Mouse (Mus musculus): ENCODE results near the gene Gmeb1. TPM values are rescaled to one million over a fixed set of nuclear protein-coding genes. Genes with fewer than 3 reads are reported as not detected.
"Not testable (repeated sequence)": the region's sequence is repeated elsewhere in the genome, so short reads cannot be mapped to it uniquely, and the experiment has no call there.

The Gmeb1 gene
- polyA plus RNA-seq, 1 experiment from 2014 or later = 46.5 TPM

DNA sequence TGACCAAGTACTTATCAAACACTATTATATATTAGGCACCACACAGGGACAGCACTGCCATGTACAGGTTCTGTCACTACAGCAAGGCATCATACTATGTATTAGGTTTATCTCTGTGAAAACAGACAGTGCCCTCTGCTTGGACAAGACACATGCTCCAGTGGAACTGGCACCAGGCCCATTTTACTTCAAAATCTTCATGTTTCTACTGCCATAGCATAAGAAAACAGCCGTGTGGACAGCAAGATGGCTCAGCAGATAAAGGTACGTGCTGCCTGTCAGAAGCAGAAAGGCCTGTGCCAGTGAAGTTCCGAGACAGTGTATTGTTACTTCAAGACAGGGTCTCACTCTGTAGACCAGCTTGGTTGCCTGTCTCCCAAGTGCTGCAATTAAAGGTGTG is 20.2 kb downstream of the Gmeb1 start:
- Histone ChIP-seq H3K27me3 (replicated peaks; ENCODE audit: low read depth, poor library complexity, severe bottlenecking) (no peaks in the 10 kb centered on the region), H3K36me3 (replicated peaks) (peaks cover 99% of the 10 kb centered on the region), H3K4me1 (no peaks in the 10 kb centered on the region), H3K4me3 (no peak overlapping the region), H3K27ac (replicated peaks) (no peak overlapping the region), H3K9me3 (no peaks in the 10 kb centered on the region)
- WGBS = 93% methylated on average over 3 of the region's 3 CpGs
- no peak for DNase-seq (ENCODE audit: low spot score)

DNA sequence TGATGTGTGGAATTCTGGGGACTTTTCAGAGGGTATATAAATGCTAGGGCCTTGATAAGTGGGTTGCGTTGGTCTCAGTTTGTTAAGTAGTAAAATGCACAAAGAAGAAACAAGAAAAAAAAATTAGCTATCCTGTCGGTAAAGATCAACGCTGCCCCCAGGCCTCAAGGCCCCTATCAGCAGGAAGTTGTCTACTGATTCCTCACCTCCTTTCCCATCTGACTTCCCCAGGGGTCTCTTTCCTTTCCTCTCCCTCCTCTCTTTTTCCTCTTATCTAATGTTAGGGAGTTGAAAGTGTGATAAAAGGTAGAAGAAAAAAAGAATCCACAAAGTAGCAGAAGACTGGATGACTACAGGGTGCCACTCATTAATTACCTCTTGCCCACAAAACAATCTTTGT is 21.0 kb downstream of the Gmeb1 start:
- H3K27me3 ChIP-seq (replicated peaks; ENCODE audit: low read depth, poor library complexity, severe bottlenecking) = no peaks in the 10 kb centered on the region
- peaks cover 99% of the 10 kb centered on the region for H3K36me3 ChIP-seq (replicated peaks)
- H3K27ac ChIP-seq (replicated peaks) = no peak overlapping the region
- 83% methylated on average over 3 of the region's 3 CpGs for WGBS
- DNase-seq (ENCODE audit: low spot score) = no peak
- H3K9me3 ChIP-seq = no peaks in the 10 kb centered on the region
- H3K4me3 ChIP-seq = no peak overlapping the region
- H3K4me1 ChIP-seq = no peaks in the 10 kb centered on the region

DNA sequence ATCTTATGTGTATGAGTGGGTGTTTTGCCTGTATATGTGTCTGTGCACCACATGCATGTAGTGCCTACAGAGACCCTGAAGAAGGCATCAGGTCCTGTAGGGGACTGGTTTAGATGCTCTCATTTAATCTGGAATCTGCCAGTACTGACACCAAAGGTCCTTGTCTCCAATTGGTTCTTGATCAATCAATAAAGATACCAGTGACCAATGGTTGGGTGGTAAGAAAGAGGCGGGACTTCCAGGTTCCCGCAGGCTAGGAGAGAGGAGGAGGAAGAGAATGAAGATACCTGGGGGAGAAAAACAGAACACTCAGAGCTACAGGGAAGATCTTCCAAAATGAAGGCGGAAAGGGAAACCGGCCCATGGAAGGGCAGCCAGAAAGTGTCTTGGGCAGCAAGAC is 23.0 kb downstream of the Gmeb1 start:
- no peaks in the 10 kb centered on the region for H3K4me1 ChIP-seq
- DNase-seq (ENCODE audit: low spot score) = no peak
- no peaks in the 10 kb centered on the region for H3K27me3 ChIP-seq (replicated peaks; ENCODE audit: low read depth, poor library complexity, severe bottlenecking)
- no peak overlapping the region for H3K27ac ChIP-seq (replicated peaks)
- H3K9me3 ChIP-seq = no peaks in the 10 kb centered on the region
- H3K36me3 ChIP-seq (replicated peaks) = peaks cover 100% of the 10 kb centered on the region
- H3K4me3 ChIP-seq = no peak overlapping the region
- 88% methylated on average over 4 of the region's 4 CpGs for WGBS

DNA sequence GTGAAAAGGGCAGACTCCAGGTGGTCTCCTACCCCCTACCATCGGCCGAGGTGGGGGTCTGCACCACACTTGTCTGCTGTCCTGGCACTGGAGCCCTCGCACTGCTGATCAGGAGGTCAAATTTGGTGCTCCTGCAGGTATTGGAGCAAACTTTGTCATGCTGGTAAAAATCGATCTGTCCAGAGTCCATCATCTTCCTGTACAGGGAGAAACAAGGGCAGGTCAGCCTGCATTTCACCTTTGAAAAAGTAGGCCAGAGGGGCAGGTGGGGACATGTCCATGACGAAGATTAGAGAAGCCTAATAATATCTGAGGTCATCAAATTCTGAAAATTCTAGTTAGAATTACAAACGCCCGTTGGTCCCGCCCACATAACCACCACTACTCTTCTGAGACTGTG is 26.7 kb downstream of the Gmeb1 start:
- H3K4me3 ChIP-seq = no peak overlapping the region
- no peak overlapping the region for H3K27ac ChIP-seq (replicated peaks)
- H3K27me3 ChIP-seq (replicated peaks; ENCODE audit: low read depth, poor library complexity, severe bottlenecking) = no peaks in the 10 kb centered on the region
- no peak for DNase-seq (ENCODE audit: low spot score)
- no peaks in the 10 kb centered on the region for H3K4me1 ChIP-seq
- H3K9me3 ChIP-seq = no peaks in the 10 kb centered on the region
- H3K36me3 ChIP-seq (replicated peaks) = peaks cover 100% of the 10 kb centered on the region
- WGBS = 92% methylated on average over 8 of the region's 8 CpGs

DNA sequence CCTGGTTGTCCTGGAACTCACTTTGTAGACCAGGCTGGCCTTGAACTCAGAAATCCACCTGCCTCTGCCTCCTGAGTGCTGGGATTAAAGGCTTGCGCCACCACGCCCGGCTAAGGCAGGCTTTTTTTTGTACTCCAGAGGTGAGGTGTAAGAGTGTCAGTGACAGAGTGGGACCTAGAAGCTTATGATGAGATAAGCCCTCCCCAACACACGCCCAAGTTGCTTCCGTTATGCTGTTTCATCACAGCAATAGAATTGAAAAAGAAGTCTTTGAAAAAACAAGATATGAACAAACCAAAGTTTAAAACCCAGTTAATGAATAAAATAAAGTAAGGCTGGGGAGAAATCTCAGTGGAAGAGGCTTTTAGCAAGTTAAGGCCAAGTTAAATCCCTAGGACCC is 31.0 kb downstream of the Gmeb1 start:
- DNase-seq (ENCODE audit: low spot score) = no peak
- Histone ChIP-seq H3K27ac (replicated peaks) (no peak overlapping the region), H3K36me3 (replicated peaks) (peaks cover 99% of the 10 kb centered on the region), H3K4me3 (no peak overlapping the region), H3K27me3 (replicated peaks; ENCODE audit: low read depth, poor library complexity, severe bottlenecking) (no peaks in the 10 kb centered on the region), H3K9me3 (no peaks in the 10 kb centered on the region), H3K4me1 (no peaks in the 10 kb centered on the region)
- WGBS = 93% methylated on average over 5 of the region's 5 CpGs

DNA sequence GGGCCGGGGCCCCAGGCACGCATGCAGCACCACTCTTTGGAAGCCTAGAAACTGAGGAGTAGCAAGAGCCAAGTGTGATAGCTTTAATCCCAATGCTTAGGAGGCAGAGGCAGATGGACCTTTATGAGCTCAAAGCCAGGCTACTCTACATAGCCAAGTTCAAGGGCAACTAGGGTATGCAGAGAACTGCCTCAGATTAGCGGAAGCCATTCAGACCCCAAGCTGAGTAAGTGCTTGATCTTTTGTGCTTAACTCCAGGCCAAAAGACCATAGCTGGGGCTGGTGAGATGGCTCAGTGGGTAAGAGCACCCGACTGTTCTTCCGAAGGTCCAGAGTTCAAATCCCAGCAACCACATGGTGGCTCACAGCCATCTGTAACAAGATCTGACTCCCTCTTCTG is 39.4 kb downstream of the Gmeb1 start:
- WGBS = 94% methylated on average over 5 of the region's 5 CpGs
- not testable (repeated sequence) for H3K9me3 ChIP-seq; H3K27ac ChIP-seq (replicated peaks); H3K27me3 ChIP-seq (replicated peaks; ENCODE audit: low read depth, poor library complexity, severe bottlenecking); H3K4me3 ChIP-seq; H3K4me1 ChIP-seq; DNase-seq (ENCODE audit: low spot score)
- peaks cover 53% of the 10 kb centered on the region for H3K36me3 ChIP-seq (replicated peaks)

DNA sequence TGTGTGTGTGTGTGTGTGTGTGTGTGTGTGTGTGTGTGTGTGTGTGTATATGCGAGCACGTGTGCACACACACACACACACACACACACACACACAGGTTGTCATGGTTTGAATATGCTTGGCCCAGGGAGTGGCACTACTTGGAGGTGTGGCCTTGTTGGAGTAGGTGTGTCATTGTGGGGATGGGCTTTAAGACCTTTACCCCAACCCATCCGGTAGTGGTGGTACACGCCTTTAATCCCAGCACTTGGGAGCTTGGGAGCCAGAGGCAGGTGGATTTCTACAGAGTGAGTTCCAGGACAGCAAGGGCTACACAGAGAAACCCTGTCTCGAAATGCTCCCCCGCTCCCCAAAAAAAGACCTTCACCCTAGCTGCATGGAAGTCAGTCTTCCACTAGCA is 43.0 kb downstream of the Gmeb1 start:
- H3K36me3 ChIP-seq (replicated peaks) = peaks cover 18% of the 10 kb centered on the region
- DNase-seq (ENCODE audit: low spot score); H3K27me3 ChIP-seq (replicated peaks; ENCODE audit: low read depth, poor library complexity, severe bottlenecking); H3K4me3 ChIP-seq; H3K9me3 ChIP-seq; H3K27ac ChIP-seq (replicated peaks); H3K4me1 ChIP-seq: not testable (repeated sequence)
- WGBS = 67% methylated on average over 6 of the region's 6 CpGs

DNA sequence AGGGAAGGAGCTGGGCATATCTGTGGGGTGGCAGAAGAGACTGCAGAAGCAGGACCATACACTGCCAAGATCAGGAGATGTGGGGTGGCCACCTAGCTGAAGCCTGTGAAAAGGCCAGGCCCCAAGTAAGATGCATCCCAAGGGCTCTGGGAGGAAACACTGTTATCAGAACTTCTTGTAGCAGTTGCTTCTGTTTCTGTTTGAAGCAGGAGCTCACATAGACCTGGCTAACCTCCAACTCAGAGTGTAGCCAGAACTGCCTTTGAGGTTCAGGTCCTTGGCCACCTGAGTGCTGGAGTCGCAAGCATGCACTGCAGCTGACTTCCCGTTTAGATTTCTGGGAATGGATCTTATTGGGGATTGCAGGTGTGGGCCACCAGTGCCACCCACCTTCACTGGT is 43.6 kb downstream of the Gmeb1 start:
- H3K9me3 ChIP-seq = no peaks in the 10 kb centered on the region
- no peak overlapping the region for H3K4me3 ChIP-seq
- 88% methylated on average over 2 of the region's 2 CpGs for WGBS
- no peak overlapping the region for H3K27ac ChIP-seq (replicated peaks)
- DNase-seq (ENCODE audit: low spot score) = no peak
- H3K4me1 ChIP-seq = no peaks in the 10 kb centered on the region
- H3K27me3 ChIP-seq (replicated peaks; ENCODE audit: low read depth, poor library complexity, severe bottlenecking) = no peaks in the 10 kb centered on the region
- peaks cover 12% of the 10 kb centered on the region; the same call in 1 of the 2 replicates for H3K36me3 ChIP-seq (replicated peaks)

DNA sequence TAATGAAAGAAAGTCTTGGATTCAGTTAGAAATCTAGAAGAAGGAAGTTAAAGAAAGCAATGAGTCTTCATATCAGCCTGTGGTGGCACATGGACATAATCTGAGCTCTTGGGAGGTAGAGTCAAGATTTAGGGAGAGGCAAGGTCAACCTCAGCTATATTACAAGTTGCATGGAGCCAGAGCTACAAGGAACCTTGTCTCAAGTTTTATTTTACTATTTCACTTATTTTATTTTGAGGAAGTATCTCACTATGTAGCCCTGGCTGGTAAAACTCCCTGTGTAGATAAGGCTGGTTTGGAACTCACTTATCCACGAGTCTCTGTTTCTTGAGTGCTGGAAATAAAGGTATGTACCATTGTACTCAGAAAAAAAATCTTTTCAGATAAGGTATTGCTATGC is 44.8 kb downstream of the Gmeb1 start:
- Histone ChIP-seq H3K9me3 (no peaks in the 10 kb centered on the region), H3K27ac (replicated peaks) (no peak overlapping the region), H3K4me1 (peaks cover 6% of the 10 kb centered on the region), H3K27me3 (replicated peaks; ENCODE audit: low read depth, poor library complexity, severe bottlenecking) (no peaks in the 10 kb centered on the region), H3K4me3 (no peak overlapping the region), H3K36me3 (replicated peaks) (0 out of 2 replicates have a peak, but pooled peaks cover 3% of the 10 kb centered on the region)
- no peak for DNase-seq (ENCODE audit: low spot score)
- 81% methylated on average over 1 of the region's 1 CpGs for WGBS

DNA sequence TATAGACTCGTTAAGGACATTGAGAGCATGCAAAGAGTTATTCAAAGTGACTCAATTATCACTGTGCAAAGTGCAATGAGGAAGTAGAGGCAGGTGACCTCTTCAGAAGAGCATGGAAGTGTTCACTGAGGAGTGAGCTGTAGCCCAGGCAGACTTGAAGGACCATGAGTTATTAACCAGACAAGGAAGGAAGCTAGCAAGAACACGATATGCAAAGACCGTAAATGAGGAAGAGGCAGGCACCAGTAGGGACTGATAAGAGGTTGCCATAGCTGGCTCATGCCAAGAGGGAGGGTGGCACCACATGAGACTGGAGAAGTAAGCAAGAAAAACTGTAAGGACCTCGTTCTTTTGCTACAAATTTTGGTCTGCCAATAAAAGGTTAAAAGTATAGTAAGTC is 46.6 kb downstream of the Gmeb1 start:
- Histone ChIP-seq H3K9me3 (no peaks in the 10 kb centered on the region), H3K27me3 (replicated peaks; ENCODE audit: low read depth, poor library complexity, severe bottlenecking) (no peaks in the 10 kb centered on the region), H3K36me3 (replicated peaks) (peaks cover 11% of the 10 kb centered on the region), H3K4me1 (peaks cover 16% of the 10 kb centered on the region), H3K4me3 (no peak overlapping the region), H3K27ac (replicated peaks) (no peak overlapping the region)
- 76% methylated on average over 4 of the region's 4 CpGs for WGBS
- DNase-seq (ENCODE audit: low spot score) = no peak

DNA sequence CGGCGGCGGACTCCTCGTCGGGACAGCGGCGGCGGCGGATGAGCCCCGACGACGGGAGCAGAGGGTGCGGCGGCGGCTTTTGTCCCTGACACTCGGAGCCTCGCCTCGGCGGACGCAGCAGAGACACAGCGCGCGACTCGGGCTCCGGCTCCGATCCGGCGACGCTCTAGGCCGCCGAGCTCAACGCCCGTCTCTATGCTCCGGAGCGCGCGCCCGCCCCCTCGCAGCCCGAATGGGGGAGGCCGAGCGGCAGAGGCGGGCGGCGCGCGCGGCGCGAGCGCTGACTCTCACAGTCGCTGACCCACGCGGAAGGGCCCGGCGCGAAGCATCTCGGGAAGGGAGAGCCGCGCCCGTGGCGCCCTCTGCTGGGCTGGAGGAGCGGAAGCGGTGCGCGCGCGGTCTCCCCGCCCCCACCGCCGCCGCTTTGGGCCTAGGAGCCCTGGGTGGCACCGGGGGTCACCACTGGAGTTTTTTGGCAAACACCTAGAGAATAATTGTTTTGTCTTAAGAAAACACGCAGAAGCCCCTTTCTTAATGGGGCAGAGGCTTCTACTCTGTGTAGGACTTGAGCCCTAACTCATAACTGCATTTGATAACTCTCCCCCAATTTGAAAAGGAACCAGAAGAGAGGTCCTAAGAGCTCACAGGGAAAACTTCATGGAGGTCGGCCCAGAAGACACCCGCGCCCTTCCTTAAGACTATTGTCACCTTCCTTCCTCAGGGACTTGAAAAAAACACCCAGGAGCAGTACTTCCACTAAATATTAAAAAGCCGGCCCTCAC is 49.3 kb downstream of the Gmeb1 start, which contains the start of gene Ythdf2:
Gene Ythdf2, minus strand, starts transcription at position 351 of the 782 bp plus-strand sequence.
- peaks cover 28% of the 10 kb centered on the region for H3K4me1 ChIP-seq
- peak; percentile 98 for DNase-seq (ENCODE audit: low spot score)
- peak within 1 kb of the TSS; percentile 99 for H3K27ac ChIP-seq (replicated peaks)
- H3K27me3 ChIP-seq (replicated peaks; ENCODE audit: low read depth, poor library complexity, severe bottlenecking) = no peaks in the 10 kb centered on the region
- no peaks in the 10 kb centered on the region for H3K9me3 ChIP-seq
- H3K4me3 ChIP-seq = peak within 1 kb of the TSS; percentile 100
- 1% methylated on average over 78 of the region's 78 CpGs for WGBS
- H3K36me3 ChIP-seq (replicated peaks) = peaks cover 38% of the 10 kb centered on the region

DNA sequence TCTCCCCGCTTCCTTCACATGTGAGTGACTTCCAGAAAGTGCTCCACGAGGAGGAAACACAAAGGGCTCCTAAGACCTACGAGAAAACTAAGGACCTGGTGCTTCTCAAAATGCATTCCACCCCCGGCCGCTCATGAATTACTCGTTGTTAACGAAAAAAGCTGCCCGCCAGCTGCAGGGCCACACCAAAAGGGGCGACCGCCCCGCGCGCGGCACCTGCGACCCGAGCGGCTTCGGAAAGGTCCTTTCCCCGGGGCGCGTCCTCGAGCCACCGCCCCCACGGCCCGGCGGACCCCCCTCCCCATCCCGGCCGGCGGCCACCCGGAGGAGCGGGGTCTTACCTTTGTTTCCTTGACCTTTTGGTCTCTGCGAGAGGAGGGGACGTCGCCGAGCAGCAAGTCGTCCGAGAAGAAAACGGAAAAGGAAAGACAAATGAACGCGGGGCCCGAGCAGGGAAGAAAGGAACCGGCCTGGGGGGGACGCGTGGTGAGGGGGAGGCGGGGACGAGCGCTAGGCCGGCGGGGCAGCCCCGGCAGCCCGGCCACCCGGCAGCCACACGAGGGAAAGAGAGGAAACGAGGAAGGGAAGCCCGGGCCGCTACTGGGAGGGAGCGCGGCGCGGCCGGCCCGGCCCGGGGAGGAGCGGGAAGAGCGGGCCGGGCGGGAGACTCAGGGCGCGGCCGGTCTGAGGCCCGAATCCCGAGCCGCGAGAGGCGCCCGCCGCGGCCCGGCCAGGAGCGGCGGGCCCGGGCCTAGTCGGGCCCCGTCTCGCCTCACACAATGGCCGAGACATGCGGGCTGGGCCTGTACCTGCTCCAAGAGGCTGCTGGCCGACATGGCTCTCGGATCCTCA is 50.1 kb downstream of the Gmeb1 start:
- DNase-seq (ENCODE audit: low spot score) = peak; percentile 64
- H3K9me3 ChIP-seq = no peaks in the 10 kb centered on the region
- H3K4me3 ChIP-seq = peak overlapping the region; percentile 100
- H3K4me1 ChIP-seq = peaks cover 28% of the 10 kb centered on the region
- under 1% methylated on average over 89 of the region's 89 CpGs for WGBS
- H3K27me3 ChIP-seq (replicated peaks; ENCODE audit: low read depth, poor library complexity, severe bottlenecking) = no peaks in the 10 kb centered on the region
- peaks cover 46% of the 10 kb centered on the region for H3K36me3 ChIP-seq (replicated peaks)
- peak overlapping the region; percentile 99 for H3K27ac ChIP-seq (replicated peaks)

DNA sequence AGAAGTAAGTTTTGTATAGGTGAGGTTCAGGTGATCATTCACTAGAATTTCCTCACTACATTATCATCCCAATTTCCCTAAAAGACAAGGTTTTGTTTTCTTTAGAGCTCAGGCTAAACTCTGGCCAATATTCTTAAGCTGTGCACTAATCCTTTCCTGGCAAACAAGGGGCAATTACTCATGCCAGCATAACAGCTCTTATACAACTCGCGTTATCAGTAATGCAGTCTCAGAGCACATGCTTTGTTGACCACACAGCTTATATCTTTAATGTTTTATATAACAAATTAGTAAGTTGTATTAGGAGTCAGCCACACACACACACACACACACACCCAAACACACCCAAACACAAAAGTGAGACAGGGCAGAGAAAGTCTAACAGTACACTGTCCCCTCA is 51.1 kb downstream of the Gmeb1 start:
- WGBS = 64% methylated on average over 2 of the region's 2 CpGs
- DNase-seq (ENCODE audit: low spot score) = no peak
- peak overlapping the region; percentile 99 for H3K27ac ChIP-seq (replicated peaks)
- H3K27me3 ChIP-seq (replicated peaks; ENCODE audit: low read depth, poor library complexity, severe bottlenecking) = no peaks in the 10 kb centered on the region
- H3K36me3 ChIP-seq (replicated peaks) = peaks cover 56% of the 10 kb centered on the region
- peak overlapping the region; percentile 100 for H3K4me3 ChIP-seq
- H3K9me3 ChIP-seq = no peaks in the 10 kb centered on the region
- peaks cover 28% of the 10 kb centered on the region for H3K4me1 ChIP-seq
